Mouse (Mus musculus): ENCODE measurements around the gene Arhgap24.

- TF ChIP-seq CTCF (IDR thresholded peaks at IDR 0.05; ENCODE audit: low read depth, low read length), result no peak
- no peak for TF ChIP-seq POLR2A (IDR thresholded peaks at IDR 0.05; ENCODE audit: extremely low read depth, insufficient read depth, low read length)
Measured at GRCm38 (mm10) chr5:102582864-102583410, 101.7 kb downstream of the Arhgap24 start.
